Comparison of ENCODE assay signal across 8 mouse cellular contexts in genomic region chr8:123717516-123718490, GRCm38 (mm10).
DNase-seq lines count a peak whose midpoint lies in the region; ATAC-seq lines count a peak whose summit lies in the region.

No protein-coding gene starts in this region.

- WGBS in intestine, embryonic 15.5 days: 73% methylated on average over 14 of the region's 15 CpGs
- 60% methylated on average over 15 of the region's 15 CpGs for WGBS in liver, embryonic 15.5 days (ENCODE audit: insufficient replicate concordance)

- H3K27me3 ChIP-seq in intestine, embryonic 15.5 days (replicated peaks): no peaks in the 10 kb centered on the region
- H3K27me3 ChIP-seq in liver, embryonic 15.5 days: no peaks in the 10 kb centered on the region

- peak; percentile 47 for ATAC-seq in intestine, embryonic 15.5 days
- peak; percentile 66 for ATAC-seq in liver, embryonic 15.5 days (ENCODE audit: insufficient read depth)
- no peak for ATAC-seq in megakaryocyte progenitor cell, adult 5-6 weeks (replicated peaks; ENCODE audit: poor library complexity)
- no peak for ATAC-seq in erythroid progenitor cell, adult 5-6 weeks (replicated peaks; ENCODE audit: low FRiP score, poor library complexity, severe bottlenecking)

- DNase-seq in layer of hippocampus, adult 9-11 months: peak; percentile 52
- DNase-seq in layer of hippocampus, adult 18-20 months (ENCODE audit: low spot score in 2 of 2): no peak
- no peak for DNase-seq in right cerebral cortex, postnatal 10 days (ENCODE audit: low spot score in 2 of 2)

- H3K9ac ChIP-seq in intestine, embryonic 15.5 days: no peak overlapping the region
- H3K9ac ChIP-seq in liver, embryonic 15.5 days: no peak overlapping the region

- no peak overlapping the region for H3K4me2 ChIP-seq in intestine, embryonic 15.5 days (replicated peaks)
- no peak overlapping the region for H3K4me2 ChIP-seq in liver, embryonic 15.5 days

- peak overlapping the region; percentile 71 for H3K27ac ChIP-seq in brown adipose tissue, adult 24 weeks (replicated peaks; ENCODE audit: low read depth, low read length)
- H3K27ac ChIP-seq in intestine, embryonic 15.5 days: peak overlapping the region; percentile 51
- H3K27ac ChIP-seq in liver, embryonic 15.5 days (replicated peaks): peak overlapping the region; percentile 56

- no peaks in the 10 kb centered on the region for H3K9me3 ChIP-seq in intestine, embryonic 15.5 days
- H3K9me3 ChIP-seq in liver, embryonic 15.5 days (replicated peaks): no peaks in the 10 kb centered on the region

- no peaks in the 10 kb centered on the region for H3K36me3 ChIP-seq in intestine, embryonic 15.5 days
- H3K36me3 ChIP-seq in liver, embryonic 15.5 days (replicated peaks): no peaks in the 10 kb centered on the region

- H3K4me1 ChIP-seq in brown adipose tissue, adult 24 weeks (ENCODE audit: control insufficient read depth, insufficient read depth, insufficient read length, low read length): peaks cover 13% of the 10 kb centered on the region
- peaks cover 30% of the 10 kb centered on the region for H3K4me1 ChIP-seq in intestine, embryonic 15.5 days (replicated peaks)
- peaks cover 55% of the 10 kb centered on the region for H3K4me1 ChIP-seq in liver, embryonic 15.5 days (replicated peaks)

- no peak overlapping the region for H3K4me3 ChIP-seq in brown adipose tissue, adult 24 weeks (ENCODE audit: insufficient read depth, low read depth, low read length)
- H3K4me3 ChIP-seq in intestine, embryonic 15.5 days (replicated peaks): no peak overlapping the region
- no peak overlapping the region for H3K4me3 ChIP-seq in liver, embryonic 15.5 days (replicated peaks)

Comparison
In these comparisons a context has a peak if more than half of its experiments do, and no peak if none do; other contexts are left out.
1. ATAC-seq: peak in intestine, embryonic 15.5 days (single experiment) and liver, embryonic 15.5 days (single experiment); none in megakaryocyte progenitor cell, adult 5-6 weeks (single experiment) and erythroid progenitor cell, adult 5-6 weeks (single experiment).
2. Peak in every context shown above with its lines, with median percentiles within 50 percentile points of each other: H3K27ac ChIP-seq.